Mouse (Mus musculus) forebrain, embryonic 11.5 days (tissue): ENCODE measurements around the gene Cdkl2. TPM values are rescaled to one million over a fixed set of nuclear protein-coding genes. Genes with fewer than 3 reads are reported as not detected.

ENCODE experiments used
- ATAC-seq: fragments of 200-750 bp; cut with Nextera tagmentation; replicated peaks from 2 replicates; pipeline ENCODE4 v1.8.0; 2017; ENCODE audit warnings: moderate TSS enrichment; ENCODE audit not compliant: low FRiP score
- DNase-seq: peaks from one replicate; pipeline ENCODE4 v3.0.0-alpha.2; 2017; ENCODE audit warnings: low spot score
- H3K27ac ChIP-seq: fragments of 300-500 bp; sonication (generic); 2 replicates; pipeline ENCODE4 v1.5.1; 2014; ENCODE audit warnings: low read depth, low read length
- H3K27me3 ChIP-seq: fragments of 300-500 bp; sonication (generic); 2 replicates; pipeline ENCODE4 v1.6.1; 2014; ENCODE audit warnings: mild to moderate bottlenecking, low read length, mixed read lengths; ENCODE audit not compliant: control insufficient read depth, insufficient read depth
- H3K36me3 ChIP-seq: fragments of 300-500 bp; sonication (generic); 2 replicates; pipeline ENCODE4 v1.6.1; 2014; ENCODE audit warnings: mild to moderate bottlenecking, low read length, moderate library complexity, mixed read lengths; ENCODE audit not compliant: control insufficient read depth, insufficient read depth
- H3K4me1 ChIP-seq: fragments of 300-500 bp; sonication (generic); replicated peaks from 2 replicates; pipeline ENCODE4 v1.6.1; 2014; ENCODE audit warnings: low read length, mixed read lengths; ENCODE audit not compliant: control insufficient read depth, insufficient read depth
- H3K4me2 ChIP-seq: fragments of 300-500 bp; sonication (generic); 2 replicates; pipeline ENCODE4 v1.6.1; 2014; ENCODE audit warnings: low read depth, mild to moderate bottlenecking, low read length, moderate library complexity, mixed read lengths; ENCODE audit not compliant: severe bottlenecking
- H3K4me3 ChIP-seq: fragments of 300-500 bp; sonication (generic); 2 replicates; pipeline ENCODE4 v1.5.1; 2014; ENCODE audit warnings: low read depth, low read length
- H3K9ac ChIP-seq: fragments of 300-500 bp; sonication (generic); 2 replicates; pipeline ENCODE4 v1.6.1; 2014; ENCODE audit warnings: low read length
- H3K9me3 ChIP-seq: fragments of 300-500 bp; sonication (generic); 2 replicates; pipeline ENCODE4 v1.6.1; 2016; ENCODE audit warnings: low read length, mixed read lengths; ENCODE audit not compliant: control insufficient read depth
- WGBS: fragments of 180-500 bp; shearing (Covaris S2); extraction: QIAGEN DNeasy Blood & Tissue Kit; methylation state at CpG from one replicate; pipeline ENCODE4 v1.1.7; 2014; 5-methylcytosine and 5-hydroxymethylcytosine counted together
- polyA plus RNA-seq: library from polyadenylated mRNA; unstranded; fragments of >200 nt; fragmentation: Nextera tagmentation; extraction: Ambion mirVana; gene quantifications from 2 replicates; pipeline ENCODE4 v1.2.1, GENCODE M21; 2014

Cdkl2 gene
- polyA plus RNA-seq, 1 experiment from 2014 or later = 0.68 TPM

DNA sequence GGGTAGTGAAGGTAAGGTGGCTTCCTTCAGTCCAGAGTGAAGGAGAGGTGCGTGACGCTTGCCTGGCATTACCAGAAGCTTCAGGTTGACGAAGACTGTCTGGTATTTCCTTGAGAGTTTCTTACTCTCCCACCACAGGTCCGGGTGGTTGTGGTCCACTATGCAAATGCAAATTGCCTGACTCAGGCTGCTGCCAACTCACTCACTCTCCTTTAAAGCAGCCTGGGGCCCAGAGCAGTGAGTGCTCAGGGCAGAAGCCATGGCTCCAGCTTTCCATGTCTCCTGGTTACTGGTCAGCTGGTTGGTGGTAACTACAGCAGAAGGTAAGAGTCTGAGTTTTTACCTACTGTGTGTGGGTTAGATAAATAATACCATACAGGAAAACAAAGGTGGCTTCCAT is 56.4 kb downstream of the Cdkl2 start, which contains the start of gene Odaph:
Gene Odaph, plus strand, starts transcription at position 240 of the 400 bp plus-strand sequence.
- no peak within 1 kb of the TSS for H3K4me3 ChIP-seq
- no peak within 1 kb of the TSS for H3K4me2 ChIP-seq
- no peak for DNase-seq
- no peak for ATAC-seq
- H3K27me3 ChIP-seq = no peaks in the 10 kb centered on the region
- no peak within 1 kb of the TSS for H3K27ac ChIP-seq
- 63% methylated on average over 4 of the region's 4 CpGs for WGBS
- H3K36me3 ChIP-seq = no peaks in the 10 kb centered on the region
- no peaks in the 10 kb centered on the region for H3K4me1 ChIP-seq
- no peak within 1 kb of the TSS for H3K9ac ChIP-seq
- H3K9me3 ChIP-seq = no peaks in the 10 kb centered on the region

DNA sequence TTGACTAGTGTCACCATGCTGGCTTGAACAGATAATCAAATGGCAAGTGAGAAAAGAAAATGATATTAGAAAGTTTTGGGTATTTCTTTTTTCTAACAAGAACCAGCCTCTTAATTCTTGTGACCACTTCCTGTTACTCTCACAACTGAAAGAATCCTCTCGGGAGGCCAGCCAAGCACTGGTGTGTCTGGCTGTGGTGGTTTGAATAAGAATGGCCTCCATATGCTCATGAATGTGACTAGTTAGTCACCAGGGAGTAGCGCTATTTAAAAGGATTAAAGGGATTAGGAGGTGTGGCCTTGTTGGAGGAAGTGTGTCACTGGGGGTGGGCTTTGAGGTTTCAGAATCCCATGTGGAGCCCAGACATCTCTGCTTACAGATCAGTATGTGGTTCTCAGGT is 58.0 kb downstream of the Cdkl2 start:
- no peak for DNase-seq
- ATAC-seq = no peak
- Histone ChIP-seq H3K4me3 (no peak overlapping the region), H3K4me1 (no peaks in the 10 kb centered on the region), H3K27me3 (no peaks in the 10 kb centered on the region), H3K9ac (no peak overlapping the region), H3K36me3 (no peaks in the 10 kb centered on the region), H3K9me3 (no peaks in the 10 kb centered on the region), H3K27ac (no peak overlapping the region), H3K4me2 (no peak overlapping the region)
- WGBS = 31% methylated on average over 2 of the region's 2 CpGs

DNA sequence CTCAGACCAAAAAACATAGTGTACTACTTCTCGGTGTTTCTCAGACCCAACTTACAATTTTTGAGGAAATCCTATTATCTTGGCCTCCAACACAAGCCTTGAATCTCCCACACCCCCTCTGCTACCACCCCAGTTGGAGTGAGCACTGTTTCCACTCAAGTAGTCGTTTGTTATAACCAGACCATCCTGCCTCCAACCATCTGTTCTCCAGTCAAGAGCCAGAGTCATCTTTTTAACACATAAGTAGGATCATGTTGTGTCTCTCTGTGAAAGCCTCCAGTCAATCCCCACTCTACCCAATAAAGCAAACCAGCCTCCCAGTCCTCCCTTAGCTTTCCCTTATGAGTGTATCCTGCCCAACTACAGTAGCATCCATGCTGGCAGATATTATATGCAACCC is 60.2 kb downstream of the Cdkl2 start:
- 76% methylated on average over 2 of the region's 2 CpGs for WGBS
- no peak for ATAC-seq
- no peaks in the 10 kb centered on the region for H3K9me3 ChIP-seq

DNA sequence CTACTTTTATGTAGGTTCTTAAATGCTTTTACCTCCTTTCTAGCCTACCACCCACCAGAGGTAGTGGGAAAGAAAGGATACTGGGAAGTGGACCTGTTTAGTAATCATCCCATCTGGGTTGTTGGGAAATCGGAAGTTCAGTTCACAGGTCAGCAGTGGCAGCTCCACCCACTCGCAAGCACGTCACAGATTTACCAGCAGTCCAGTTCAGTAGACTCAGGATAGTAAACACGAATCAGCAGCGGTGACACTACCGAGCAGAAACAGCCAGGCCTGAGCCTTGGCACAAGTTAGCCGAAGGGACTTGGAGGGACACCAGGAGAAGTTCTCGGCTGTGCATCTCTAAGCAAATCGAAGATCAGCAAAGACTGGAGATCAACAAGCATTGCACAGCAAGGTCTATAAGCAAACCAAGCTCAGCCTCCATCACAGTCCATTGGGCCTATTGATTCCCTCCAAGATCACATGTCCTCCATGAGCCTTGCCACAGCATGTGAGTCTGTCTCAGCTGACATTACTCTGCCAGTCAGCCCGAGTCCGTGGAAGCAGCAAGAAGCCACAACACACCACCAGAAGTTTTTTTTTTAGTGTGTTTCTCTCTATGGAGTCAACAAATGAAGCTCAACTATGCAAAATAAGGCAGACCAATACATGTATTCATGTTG is 62.4 kb downstream of the Cdkl2 start:
- DNase-seq = no peak
- ATAC-seq = no peak
- H3K4me2 ChIP-seq = no peak overlapping the region
- 94% methylated on average over 11 of the region's 11 CpGs for WGBS
- no peak overlapping the region for H3K9ac ChIP-seq
- H3K4me3 ChIP-seq = no peak overlapping the region
- H3K27ac ChIP-seq = no peak overlapping the region
- H3K9me3 ChIP-seq = no peaks in the 10 kb centered on the region
- H3K36me3 ChIP-seq = no peaks in the 10 kb centered on the region
- no peaks in the 10 kb centered on the region for H3K27me3 ChIP-seq
- H3K4me1 ChIP-seq = no peaks in the 10 kb centered on the region

More for the DNA sequence above, 60.2 kb downstream of the Cdkl2 start:
- Histone ChIP-seq H3K4me1 (no peaks in the 10 kb centered on the region), H3K27me3 (no peaks in the 10 kb centered on the region), H3K27ac (no peak overlapping the region), H3K36me3 (no peaks in the 10 kb centered on the region), H3K4me2 (no peak overlapping the region), H3K9ac (no peak overlapping the region), H3K4me3 (no peak overlapping the region)
- DNase-seq = no peak

DNA sequence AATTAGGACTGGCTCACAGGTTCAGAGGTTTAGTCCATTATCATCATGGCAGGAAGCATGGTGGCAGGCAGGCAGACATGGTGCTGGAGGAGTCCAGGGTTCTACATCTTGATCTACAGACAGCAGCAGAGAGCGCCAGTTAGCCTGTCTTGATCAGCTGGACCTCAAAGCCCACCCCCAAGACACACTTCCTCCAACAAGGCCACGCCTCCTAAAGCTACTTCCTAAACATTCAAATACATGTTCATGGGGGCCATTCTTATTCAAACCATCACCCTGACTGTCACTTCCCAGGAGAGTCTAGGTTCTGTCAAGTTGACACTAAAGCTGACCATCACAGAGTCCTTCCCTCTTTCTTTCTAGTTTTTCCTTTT is 66.3 kb downstream of the Cdkl2 start:
- WGBS = 76% methylated on average over 2 of the region's 2 CpGs
- H3K36me3 ChIP-seq = no peaks in the 10 kb centered on the region

DNA sequence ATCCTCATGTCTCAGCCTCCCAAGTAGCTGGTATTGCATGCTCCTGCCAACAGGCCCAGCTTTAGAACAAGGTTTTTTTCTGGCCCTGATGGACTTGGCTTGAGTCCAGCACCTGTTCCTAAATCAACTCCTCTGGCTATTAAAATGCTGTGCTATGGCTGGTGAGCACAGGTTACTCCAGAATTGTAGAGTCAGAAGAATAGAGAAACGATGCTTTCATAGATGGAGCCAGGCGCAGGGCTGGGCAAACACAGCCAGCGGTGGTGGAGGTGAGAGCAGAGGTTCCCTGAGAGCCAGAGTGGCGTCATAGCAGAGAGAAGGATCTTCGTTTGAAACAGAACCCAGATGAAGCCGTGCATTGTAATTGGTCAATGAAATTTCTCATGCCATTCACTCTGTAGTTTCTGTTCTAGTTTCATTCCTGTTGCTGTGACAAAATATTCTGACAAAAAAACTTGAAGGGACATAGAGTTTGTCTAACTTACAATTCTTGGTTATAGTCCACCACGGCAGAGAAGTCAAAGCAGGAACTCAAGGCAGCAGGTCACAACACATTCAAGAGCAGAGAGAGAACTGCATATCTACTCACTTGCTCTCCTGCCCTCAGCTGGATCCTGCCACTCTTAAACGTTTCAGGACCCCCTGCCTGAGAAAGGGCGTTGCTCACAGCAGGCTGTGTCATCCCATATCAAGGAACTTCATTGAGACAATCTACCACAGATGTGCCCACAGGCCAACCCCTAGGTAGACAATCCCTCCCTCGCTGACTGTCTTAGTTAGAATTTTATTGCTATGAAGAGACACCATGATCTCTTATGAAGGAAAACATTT is 66.9 kb downstream of the Cdkl2 start:
- no peak for DNase-seq
- no peaks in the 10 kb centered on the region for H3K36me3 ChIP-seq
- H3K4me2 ChIP-seq = no peak overlapping the region
- H3K4me1 ChIP-seq = no peaks in the 10 kb centered on the region
- ATAC-seq = no peak
- H3K27ac ChIP-seq = no peak overlapping the region
- no peaks in the 10 kb centered on the region for H3K9me3 ChIP-seq
- no peak overlapping the region for H3K9ac ChIP-seq
- H3K4me3 ChIP-seq = no peak overlapping the region
- no peaks in the 10 kb centered on the region for H3K27me3 ChIP-seq
- 75% methylated on average over 10 of the region's 10 CpGs for WGBS

More for the DNA sequence above, 66.3 kb downstream of the Cdkl2 start:
- Histone ChIP-seq H3K9ac (no peak overlapping the region), H3K27ac (no peak overlapping the region), H3K27me3 (no peaks in the 10 kb centered on the region), H3K4me2 (no peak overlapping the region), H3K4me1 (no peaks in the 10 kb centered on the region), H3K9me3 (no peaks in the 10 kb centered on the region), H3K4me3 (no peak overlapping the region)
- ATAC-seq (no peak), DNase-seq (no peak)

DNA sequence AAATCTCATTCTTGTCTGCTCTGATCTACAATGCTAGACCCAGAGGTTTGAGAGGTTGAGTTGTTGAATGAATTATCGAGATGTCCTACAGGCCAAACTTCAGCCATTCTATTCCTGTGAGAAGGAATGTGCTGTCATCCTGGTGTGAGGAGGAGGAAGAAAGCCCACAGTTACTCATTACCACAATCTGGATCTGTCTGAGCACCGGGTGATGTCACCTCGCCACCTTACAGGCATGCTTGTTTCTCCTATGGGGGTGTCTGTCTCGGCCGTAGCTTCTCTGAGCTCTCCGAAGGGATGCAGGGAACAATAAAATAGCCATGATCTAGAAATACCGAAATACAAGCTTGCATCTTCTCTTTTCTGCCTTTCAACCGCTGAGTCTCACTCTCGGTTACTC is 67.9 kb downstream of the Cdkl2 start:
- Histone ChIP-seq H3K4me1 (no peaks in the 10 kb centered on the region), H3K27ac (no peak overlapping the region), H3K9ac (no peak overlapping the region), H3K4me2 (no peak overlapping the region), H3K36me3 (no peaks in the 10 kb centered on the region), H3K27me3 (no peaks in the 10 kb centered on the region), H3K4me3 (no peak overlapping the region), H3K9me3 (no peaks in the 10 kb centered on the region)
- WGBS = 94% methylated on average over 9 of the region's 9 CpGs
- ATAC-seq (no peak), DNase-seq (no peak)

DNA sequence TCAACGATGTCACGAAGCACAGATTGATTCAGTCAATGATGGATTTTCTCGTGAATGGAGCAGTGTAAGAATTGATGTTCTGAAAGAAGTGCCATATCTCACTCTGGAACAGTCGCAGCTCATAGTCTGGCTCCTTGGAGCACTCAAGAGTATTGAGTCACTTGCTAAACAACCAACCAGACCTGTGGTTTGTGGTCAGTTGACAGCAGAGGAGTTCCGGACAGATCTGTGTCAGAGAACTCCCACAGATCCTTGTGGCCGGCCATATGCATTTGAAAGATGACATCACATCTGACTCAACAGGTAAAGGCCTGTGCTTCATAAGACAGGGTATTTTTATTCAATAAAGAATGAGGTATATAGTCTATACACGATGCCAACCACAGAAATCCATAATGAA is 69.7 kb downstream of the Cdkl2 start:
- ATAC-seq = no peak
- Histone ChIP-seq H3K27ac (no peak overlapping the region), H3K4me3 (no peak overlapping the region), H3K36me3 (no peaks in the 10 kb centered on the region), H3K27me3 (no peaks in the 10 kb centered on the region), H3K9ac (no peak overlapping the region), H3K4me2 (no peak overlapping the region), H3K9me3 (no peaks in the 10 kb centered on the region), H3K4me1 (no peaks in the 10 kb centered on the region)
- 90% methylated on average over 7 of the region's 7 CpGs for WGBS
- DNase-seq = no peak

DNA sequence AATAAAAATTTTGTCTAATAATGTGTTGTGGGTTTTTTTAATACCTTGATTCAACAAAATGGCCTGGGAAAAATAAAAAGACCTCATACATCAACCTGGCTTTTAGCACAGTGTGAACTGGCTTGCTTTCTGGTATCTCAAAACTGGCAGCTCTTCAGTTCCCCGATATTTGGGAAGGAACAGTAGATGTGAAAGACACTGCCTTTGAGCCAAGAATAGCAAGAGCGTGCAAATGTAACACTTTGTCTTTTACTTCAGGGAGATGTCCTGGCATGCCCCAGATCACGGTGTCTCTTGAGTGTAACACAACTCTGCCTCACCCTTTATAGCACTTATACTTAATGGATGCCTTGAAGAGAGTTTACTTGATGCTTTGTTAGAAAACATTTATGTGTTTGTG is 71.6 kb downstream of the Cdkl2 start:
- Histone ChIP-seq H3K36me3 (no peaks in the 10 kb centered on the region), H3K4me1 (no peaks in the 10 kb centered on the region), H3K4me3 (no peak overlapping the region), H3K9ac (no peak overlapping the region), H3K27me3 (no peaks in the 10 kb centered on the region), H3K9me3 (no peaks in the 10 kb centered on the region), H3K27ac (no peak overlapping the region), H3K4me2 (no peak overlapping the region)
- 96% methylated on average over 3 of the region's 3 CpGs for WGBS
- DNase-seq = no peak
- ATAC-seq = no peak
